Mouse (Mus musculus): ENCODE results near the gene Socs5.

The Socs5 gene

DNA sequence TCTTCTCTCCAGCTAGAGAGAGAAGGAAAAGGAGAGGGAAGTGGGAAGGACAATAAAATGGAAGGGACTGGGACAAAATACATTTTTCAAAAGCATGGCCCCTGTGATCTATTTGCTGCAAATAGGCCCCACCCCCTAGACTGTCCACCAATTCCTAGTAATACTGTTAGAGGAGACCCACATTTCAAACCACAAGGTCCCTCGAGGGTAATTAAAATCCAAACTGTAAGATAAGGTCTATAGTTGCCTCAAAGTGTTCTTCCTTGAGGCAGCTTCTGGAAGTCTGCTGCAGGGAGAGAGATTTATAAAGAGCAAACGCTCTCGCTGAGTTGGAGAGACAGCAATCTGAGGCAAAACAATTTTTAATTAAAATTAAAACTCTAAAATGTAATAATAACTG lies 52.8 kb downstream of the Socs5 start:
- in situ Hi-C loops (cut with MboI; ENCODE audit: low sequenced_read_pairs), result no loop called here

DNA sequence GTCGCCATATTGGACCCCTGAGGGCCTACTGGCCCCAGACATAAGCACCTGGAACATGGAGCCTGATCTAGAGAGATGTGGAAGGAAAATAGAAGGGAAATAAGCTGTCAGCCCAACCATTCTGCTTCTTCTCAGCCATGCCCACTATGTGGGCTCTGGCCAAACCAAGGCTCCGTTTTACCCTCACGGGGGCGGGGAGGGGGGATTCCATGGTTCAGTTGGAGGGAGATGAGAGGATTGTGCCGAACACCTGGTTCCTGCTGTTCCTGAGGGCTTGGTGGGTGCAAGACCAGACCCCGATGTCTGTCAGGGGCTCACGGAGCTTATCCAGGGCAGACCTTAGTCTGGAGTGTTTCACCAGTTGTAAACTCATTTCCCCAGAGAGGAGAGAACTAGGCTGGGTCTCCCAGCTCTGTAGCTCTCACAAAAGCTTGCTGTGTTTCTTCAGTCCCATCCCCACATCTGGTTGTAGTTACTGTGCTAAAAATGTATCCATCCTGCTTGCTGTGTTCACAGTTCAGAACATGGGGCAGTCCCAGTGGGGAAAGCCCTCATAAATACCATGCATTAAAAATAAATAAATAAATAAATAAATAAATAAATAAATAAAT lies 56.9 kb downstream of the Socs5 start:
- in situ Hi-C loops (cut with MboI; ENCODE audit: low sequenced_read_pairs), result no loop called here

DNA sequence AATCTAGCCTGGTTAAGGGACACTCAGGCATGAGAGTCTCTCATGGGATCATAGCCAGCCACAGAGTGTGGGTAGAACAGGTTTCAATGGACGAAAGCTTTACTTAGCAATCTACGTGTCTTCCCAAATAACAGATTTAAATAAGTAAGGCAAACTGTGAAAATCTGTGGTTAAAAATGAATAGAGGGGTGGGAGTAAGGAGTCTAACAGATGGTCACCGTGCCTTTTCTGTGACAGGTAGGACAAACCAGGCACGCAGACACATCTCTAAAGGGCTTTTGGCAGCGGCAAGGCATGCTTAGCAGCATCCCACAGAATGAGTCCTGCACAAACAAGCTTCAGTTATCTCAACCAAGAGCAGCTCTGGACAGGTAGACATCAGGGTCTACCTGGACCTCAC lies 59.9 kb downstream of the Socs5 start:
- in situ Hi-C loops (cut with MboI; ENCODE audit: low sequenced_read_pairs), result no loop called here

DNA sequence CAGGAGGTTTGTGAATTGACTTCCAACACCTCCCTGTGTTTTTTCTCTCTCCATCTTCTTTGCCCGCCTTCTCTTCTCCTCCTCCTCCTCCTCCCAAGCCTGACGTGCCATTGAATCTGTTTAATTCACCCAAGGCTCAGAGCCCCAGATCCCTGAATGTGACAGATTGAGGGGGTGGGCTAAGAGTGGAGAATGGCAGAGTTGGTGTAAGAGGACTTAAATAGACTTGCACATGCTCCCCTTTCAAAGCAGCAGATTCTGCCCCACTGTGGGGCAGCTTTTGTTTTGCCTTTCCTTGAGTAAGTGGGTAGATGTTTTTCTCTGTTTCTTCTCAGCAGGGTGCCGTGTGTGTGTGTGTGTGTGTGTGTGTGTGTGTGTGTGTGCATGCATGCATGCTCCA lies 61.6 kb downstream of the Socs5 start:
- in situ Hi-C loops (cut with MboI; ENCODE audit: low sequenced_read_pairs), result no loop called here

DNA sequence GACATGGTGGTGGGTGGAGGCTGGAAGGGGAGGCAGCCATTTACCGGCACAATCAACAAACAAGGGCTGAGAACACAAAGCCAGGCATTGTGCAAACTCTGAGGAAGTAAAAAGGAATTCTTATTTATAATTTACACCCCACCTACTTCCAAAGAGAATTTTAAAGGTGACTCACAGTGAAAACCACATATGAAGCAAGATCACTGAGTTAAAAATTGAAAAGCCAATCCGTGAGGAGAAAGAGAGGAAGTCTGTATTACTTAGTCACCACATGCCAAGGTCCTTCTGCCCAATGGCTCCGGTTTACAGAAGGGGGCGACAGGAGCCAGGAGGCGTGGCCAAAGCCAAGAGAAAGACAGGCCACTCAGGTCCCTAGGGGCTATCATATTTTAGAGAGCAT lies 62.9 kb downstream of the Socs5 start:
- in situ Hi-C loops (cut with MboI; ENCODE audit: low sequenced_read_pairs), result no loop called here

DNA sequence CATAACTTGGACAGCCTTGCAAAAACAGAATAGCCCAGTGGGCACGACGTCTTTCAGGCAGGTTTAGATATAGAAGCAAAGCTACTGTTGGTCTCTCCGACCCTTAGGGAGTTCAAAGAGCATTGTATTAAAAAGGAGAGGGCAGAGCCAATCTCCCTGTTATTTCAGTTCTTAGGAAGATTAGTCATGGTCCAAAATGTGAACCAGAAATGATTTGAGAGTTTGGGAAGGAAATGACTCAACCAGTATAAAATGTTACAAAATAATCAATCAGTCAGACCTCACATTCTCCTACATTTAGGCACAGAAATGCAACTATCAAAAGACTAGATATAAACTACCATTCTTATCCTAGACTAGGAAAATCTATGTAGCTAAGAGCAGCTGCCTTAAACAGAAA lies 64.6 kb downstream of the Socs5 start:
- in situ Hi-C loops (cut with MboI; ENCODE audit: low sequenced_read_pairs), result no loop called here

DNA sequence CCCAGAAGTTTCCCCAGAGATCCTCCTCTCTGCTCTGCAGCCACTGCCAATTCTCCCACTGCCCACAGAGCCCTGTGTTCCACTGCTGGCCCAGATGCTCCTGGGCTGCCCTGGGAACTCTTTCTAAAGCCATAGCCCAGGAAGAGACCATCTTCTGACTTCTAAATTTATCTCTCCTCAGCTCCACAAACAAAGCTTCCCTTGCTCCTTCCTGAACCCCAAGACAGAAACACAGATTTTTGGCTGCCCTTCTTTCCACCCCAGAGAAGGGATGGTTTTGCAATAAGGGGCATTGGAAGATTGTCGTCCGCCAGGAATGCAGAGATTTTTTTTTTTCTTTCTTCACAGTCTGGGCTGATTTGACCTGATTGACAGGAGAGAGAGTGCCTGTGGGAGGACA lies 66.5 kb downstream of the Socs5 start:
- in situ Hi-C loops (cut with MboI; ENCODE audit: low sequenced_read_pairs), result no loop called here

DNA sequence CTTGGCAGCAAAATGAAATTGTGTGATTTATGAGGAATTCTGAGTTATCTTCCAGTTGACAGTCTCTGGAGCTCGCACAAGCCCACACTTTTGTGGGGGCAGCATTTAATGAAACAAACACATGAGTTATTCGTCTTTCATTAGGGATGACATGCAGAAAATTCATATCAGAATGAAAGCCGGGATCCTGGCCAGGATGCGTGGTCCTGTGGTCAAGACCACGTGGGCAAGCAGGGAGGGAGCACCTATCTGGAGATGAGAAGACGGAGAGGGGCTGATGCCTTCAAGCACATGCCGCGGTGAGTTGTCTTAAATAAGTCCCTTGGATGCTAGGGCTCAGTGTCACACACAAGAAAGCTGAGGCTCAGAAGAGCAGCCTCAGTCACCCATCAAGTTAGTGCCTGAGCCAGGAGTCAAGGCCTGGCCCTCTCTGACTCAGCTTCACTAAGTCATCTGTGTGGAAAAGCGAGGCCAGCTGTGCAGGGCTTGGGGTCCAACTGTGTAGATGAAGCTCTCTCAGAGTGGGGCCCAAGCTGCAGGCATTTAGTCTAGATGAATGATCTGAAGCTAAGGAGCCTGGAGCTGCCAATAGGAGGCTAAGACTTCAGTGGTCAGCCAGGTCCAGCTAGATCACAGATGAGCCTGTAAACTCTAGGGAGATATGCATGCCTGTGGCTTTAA lies 67.3 kb downstream of the Socs5 start:
- in situ Hi-C loops (cut with MboI; ENCODE audit: low sequenced_read_pairs), result no loop called here

DNA sequence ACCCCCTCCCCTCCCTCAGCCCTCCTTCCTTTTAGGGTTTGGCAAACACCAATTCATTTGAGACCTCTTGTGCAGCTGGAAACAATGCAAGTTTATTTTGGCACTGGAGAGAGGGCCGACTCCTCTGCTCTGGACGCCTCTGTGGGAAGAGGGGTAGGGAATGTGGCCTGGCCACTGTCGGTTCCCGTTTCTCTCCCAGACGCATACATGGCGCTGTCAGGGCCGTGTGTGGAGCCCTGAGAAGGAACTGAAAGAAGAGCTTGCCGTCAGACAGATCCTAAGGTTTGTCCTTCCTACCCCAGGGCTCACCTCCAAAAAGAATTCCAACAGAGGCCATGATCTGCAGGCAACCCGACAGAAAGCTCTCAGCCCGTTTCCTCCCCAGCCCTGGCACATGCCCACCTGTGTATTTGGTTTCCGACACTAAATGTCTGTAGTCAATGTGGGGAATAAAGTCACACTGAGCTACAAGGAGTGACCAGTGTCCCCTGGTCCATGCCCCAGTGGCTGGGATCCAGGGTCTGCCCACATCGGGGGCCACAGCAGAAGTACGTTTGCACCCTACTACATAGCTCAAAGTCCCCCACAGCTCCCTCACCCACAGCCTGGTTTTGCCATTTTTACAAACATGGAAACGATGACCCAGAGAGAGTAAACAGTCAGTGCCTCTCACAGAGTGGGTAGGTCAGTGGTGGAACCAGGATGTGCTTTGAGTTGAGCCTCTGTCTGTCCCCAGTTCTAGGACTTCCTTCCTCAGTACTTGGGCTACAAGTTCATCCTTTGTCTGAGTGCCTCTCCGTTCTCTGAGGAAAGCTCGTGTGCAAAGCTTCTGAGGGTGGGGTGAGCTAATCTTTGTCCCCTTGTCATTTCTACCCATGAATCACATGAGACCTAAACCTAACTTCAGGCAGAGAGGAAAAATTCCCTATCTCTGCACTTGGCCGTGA lies 68.9 kb downstream of the Socs5 start:
- in situ Hi-C loops (cut with MboI; ENCODE audit: low sequenced_read_pairs), result no loop called here

DNA sequence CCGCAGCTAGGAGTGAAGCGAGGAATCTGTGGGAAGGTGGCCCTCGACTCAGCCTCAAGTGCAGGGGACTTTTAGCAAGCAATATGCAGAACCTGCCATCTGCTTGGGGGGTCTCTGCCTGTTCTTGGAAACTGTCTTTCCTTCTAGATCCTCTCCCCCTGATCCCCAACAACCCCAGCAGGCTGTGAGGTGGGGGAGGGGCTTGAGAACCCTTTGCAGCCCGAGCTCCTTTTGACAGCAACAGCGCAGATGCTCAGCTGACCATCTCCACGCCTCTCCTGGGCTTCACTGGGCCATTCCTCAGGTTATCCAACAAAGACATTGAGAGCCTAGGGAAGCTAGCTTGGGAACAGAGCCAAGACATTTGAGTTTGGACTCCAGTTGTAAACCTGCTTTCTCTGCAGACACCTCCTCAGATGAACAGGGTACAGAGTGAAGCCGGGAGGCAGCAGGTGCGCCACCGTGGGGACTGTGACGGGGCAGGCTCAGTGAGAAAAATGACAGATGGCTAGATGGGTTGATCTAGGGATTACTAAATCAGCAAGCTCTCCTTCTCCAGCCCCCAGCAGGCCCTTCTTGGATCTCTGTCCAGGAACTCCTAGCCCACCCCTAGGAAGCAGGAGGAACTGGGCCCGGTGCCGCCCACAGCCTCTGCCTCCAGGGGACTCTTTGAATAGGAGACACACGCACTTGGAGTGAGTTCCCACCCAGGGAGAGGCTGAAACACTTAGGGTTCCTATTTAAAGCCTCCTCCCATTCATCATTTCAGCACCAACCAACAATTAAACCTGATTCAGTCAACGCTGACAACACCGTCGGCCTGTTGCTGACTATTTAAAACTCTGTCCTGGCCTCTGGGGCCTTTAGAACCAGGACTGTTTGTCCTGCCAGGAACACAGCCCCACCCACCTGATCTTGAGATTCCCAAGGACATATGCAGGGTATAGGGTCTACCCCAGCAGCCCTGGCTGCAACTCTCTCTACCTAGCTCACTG lies 71.4 kb downstream of the Socs5 start:
- in situ Hi-C loops (cut with MboI; ENCODE audit: low sequenced_read_pairs), result no loop called here

DNA sequence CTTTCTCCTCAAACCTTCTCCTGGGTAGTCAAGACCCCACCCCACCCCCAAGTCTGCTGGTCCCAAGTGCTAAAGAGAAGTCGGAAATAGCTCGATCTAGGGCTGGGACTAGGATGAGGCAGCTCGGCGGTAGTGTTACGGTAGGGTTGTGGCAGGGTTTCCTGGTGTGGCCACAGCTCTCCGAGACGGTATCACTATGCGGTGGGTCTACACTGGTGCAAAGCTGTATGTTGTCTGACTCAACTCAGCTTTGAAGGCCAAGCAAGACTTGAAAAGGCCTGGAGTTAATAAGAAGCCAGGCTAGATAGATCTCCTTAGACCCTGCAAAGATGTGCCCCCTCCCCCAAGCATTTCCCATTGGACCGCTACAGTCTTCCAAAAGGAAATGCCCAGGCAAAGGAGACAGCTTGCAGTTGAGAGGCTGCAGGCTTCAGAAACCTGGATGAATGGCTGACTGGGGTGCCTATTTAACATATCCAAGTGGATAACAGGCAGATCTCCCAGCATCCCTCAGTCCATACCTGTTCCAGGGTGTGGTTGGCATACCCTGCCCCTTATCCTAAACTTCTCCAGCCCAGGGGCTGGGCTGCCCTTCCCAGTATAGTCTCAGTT lies 72.6 kb downstream of the Socs5 start:
- in situ Hi-C loops (cut with MboI; ENCODE audit: low sequenced_read_pairs), result no loop called here

DNA sequence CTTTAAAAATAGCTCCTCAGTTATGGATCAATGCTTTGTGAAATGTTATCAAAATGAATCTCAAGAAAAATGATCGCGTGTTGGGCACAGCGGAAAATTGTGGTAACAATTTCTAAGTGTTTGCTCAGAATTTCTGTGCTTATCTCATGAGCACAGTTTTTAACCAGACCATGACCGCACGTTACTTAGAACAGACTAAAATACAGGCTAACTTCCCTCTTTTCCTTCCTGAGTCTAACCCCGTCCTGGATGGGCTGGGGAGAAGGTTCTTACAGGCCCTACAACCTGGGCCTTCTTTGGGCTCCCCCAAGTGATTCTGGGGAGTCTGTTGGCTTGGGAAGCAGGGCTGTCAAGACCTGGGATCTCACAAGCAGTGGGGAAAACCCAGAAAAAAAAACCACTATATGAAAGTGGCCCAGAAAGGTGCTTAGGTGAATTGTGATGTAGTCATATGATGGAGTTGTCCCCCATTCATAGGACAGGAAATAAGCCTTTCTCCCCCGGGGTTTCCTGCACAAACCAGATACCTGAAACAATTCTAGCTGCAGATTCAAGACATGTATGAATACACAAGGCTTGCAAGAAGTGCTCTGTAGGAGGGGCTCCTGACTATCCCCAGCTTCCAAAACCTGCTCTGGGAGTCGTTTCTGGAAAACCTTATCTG lies 74.3 kb downstream of the Socs5 start:
- in situ Hi-C loops (cut with MboI; ENCODE audit: low sequenced_read_pairs), result no loop called here

DNA sequence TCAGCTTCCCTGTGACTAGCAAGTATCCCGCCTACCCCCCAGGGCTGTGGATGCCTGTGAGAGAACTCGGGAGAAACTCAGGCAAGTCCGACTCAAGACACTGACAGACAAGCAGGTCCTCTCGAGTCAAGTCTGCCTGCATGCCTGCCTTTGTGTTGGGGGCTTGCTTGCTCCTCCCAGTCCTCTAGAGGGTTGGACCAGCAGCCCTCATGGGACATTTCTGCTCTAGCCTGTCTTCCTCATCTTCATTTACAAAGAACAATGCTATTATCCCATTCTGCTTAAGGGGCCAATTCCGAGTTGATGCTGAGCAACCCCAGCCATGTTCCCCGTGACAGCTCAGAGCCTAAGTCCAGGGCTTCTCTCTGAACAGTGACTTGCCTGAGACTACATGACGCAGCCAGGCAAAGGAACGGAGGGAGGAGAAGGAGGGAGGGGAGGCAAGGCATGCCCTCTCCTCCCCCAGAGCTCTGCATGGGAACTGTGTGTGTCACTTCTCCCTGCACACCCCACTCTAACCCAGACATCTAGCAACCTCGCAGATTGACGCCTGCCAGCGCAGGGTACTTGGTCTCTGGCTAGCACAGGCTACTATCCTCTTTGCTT lies 78.1 kb downstream of the Socs5 start:
- in situ Hi-C loops (cut with MboI; ENCODE audit: low sequenced_read_pairs), result no loop called here

DNA sequence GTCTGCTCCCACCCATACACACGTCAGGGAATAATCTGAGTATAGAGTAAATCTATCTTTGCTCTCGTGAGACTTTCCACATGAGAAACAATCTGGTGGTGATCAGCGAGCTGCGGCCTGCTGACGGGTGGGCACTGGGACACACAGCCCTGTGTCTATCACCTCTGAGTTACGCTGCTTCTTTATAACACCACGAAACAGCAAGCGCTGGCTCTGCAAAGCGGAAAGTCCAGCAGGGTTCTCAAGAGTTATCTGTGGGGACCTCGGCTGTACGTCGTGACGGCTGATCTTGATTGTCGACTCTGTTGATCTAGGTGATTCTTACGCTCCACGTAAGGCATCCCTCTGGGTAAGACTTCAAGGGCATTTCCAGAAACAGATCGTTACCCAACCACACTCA lies 79.5 kb downstream of the Socs5 start:
- in situ Hi-C loops (cut with MboI; ENCODE audit: low sequenced_read_pairs), result no loop called here
